Mouse (Mus musculus) heart, embryonic 11.5 days (tissue): ENCODE data around the gene Ptcd2. TPM values are rescaled to one million over a fixed set of nuclear protein-coding genes. Genes with fewer than 3 reads are reported as not detected.
A peak's percentile ranks its signal among the peaks of the same experiment; 100 is the strongest.

Experiments used
- ATAC-seq: fragments of 200-750 bp; cut with Nextera tagmentation; replicated peaks from 2 replicates; pipeline ENCODE4 v1.8.0; 2017; ENCODE audit warnings: moderate library complexity; ENCODE audit not compliant: insufficient number of reproducible peaks, low FRiP score, low TSS enrichment
- H3K27ac ChIP-seq: fragments of 300-500 bp; sonication (generic); 2 replicates; pipeline ENCODE4 v1.5.1; 2014; ENCODE audit warnings: mild to moderate bottlenecking, low read depth, low read length
- H3K27me3 ChIP-seq: fragments of 300-500 bp; sonication (generic); 2 replicates; pipeline ENCODE4 v1.6.1; 2014; ENCODE audit warnings: mild to moderate bottlenecking, low read length, mixed read lengths; ENCODE audit not compliant: control insufficient read depth, insufficient read depth
- H3K36me3 ChIP-seq: fragments of 300-500 bp; sonication (generic); 2 replicates; pipeline ENCODE4 v1.6.1; 2014; ENCODE audit warnings: mild to moderate bottlenecking, low read length, moderate library complexity, mixed read lengths; ENCODE audit not compliant: control insufficient read depth, insufficient read depth
- H3K4me1 ChIP-seq: fragments of 300-500 bp; sonication (generic); 2 replicates; pipeline ENCODE4 v1.6.1; 2014; ENCODE audit warnings: low read length; ENCODE audit not compliant: control insufficient read depth, insufficient read depth
- H3K4me2 ChIP-seq: fragments of 300-500 bp; sonication (generic); 2 replicates; pipeline ENCODE4 v1.6.1; 2014; ENCODE audit warnings: mild to moderate bottlenecking, moderate library complexity
- H3K4me3 ChIP-seq: fragments of 300-500 bp; sonication (generic); 2 replicates; pipeline ENCODE4 v1.5.1; 2014; ENCODE audit warnings: low read depth, low read length
- H3K9ac ChIP-seq: fragments of 300-500 bp; sonication (generic); 2 replicates; pipeline ENCODE4 v1.6.1; 2014; ENCODE audit warnings: mild to moderate bottlenecking, low read depth, low read length, moderate library complexity
- H3K9me3 ChIP-seq: fragments of 300-500 bp; sonication (generic); replicated peaks from 2 replicates; pipeline ENCODE4 v1.6.1; 2016; ENCODE audit warnings: low read length; ENCODE audit not compliant: control insufficient read depth
- WGBS: fragments of 180-500 bp; shearing (Covaris S2); extraction: QIAGEN DNeasy Blood & Tissue Kit; methylation state at CpG from one replicate; pipeline ENCODE4 v1.1.7; 2014; ENCODE audit not compliant: insufficient replicate concordance; 5-methylcytosine and 5-hydroxymethylcytosine counted together
- polyA plus RNA-seq: library from polyadenylated mRNA; unstranded; fragments of >200 nt; fragmentation: Nextera tagmentation; extraction: Ambion mirVana; gene quantifications from 2 replicates; pipeline ENCODE4 v1.2.1, GENCODE M21; 2014

Ptcd2 gene
- polyA plus RNA-seq, 1 experiment from 2014 or later, result 57.0 TPM

GRCm38 (mm10) chr13:99363866-99364265, 19.4 kb upstream of the Ptcd2 start:
- Histone ChIP-seq H3K9ac (no peak overlapping the region), H3K4me3 (no peak overlapping the region), H3K4me1 (peaks cover 11% of the 10 kb centered on the region), H3K4me2 (no peak overlapping the region), H3K27ac (no peak overlapping the region), H3K9me3 (no peaks in the 10 kb centered on the region), H3K36me3 (0 out of 2 replicates have a peak, but pooled peaks cover under 1% of the 10 kb centered on the region), H3K27me3 (no peaks in the 10 kb centered on the region)
- no peak for ATAC-seq
- WGBS, result 38% methylated on average over 4 of the region's 4 CpGs

- Histone ChIP-seq H3K36me3 (0 out of 2 replicates have a peak, but pooled peaks cover 3% of the 10 kb centered on the region), H3K9me3 (no peaks in the 10 kb centered on the region), H3K9ac (no peak overlapping the region), H3K4me2 (no peak overlapping the region), H3K4me1 (peaks cover 7% of the 10 kb centered on the region), H3K27ac (no peak overlapping the region), H3K27me3 (no peaks in the 10 kb centered on the region), H3K4me3 (no peak overlapping the region)
- no peak for ATAC-seq
- WGBS, result 91% methylated on average over 14 of the region's 14 CpGs
Measured at GRCm38 (mm10) chr13:99358921-99359320, 14.4 kb upstream of the Ptcd2 start.

- no peak overlapping the region for H3K27ac ChIP-seq
- WGBS, result 57% methylated on average over 9 of the region's 9 CpGs
- H3K36me3 ChIP-seq, result 0 out of 2 replicates have a peak, but pooled peaks cover 3% of the 10 kb centered on the region
- H3K4me2 ChIP-seq, result no peak overlapping the region
- no peaks in the 10 kb centered on the region for H3K4me1 ChIP-seq
- ATAC-seq, result no peak
- no peaks in the 10 kb centered on the region for H3K27me3 ChIP-seq
- no peak overlapping the region for H3K4me3 ChIP-seq
- H3K9ac ChIP-seq, result no peak overlapping the region
- H3K9me3 ChIP-seq, result no peaks in the 10 kb centered on the region
Measured at GRCm38 (mm10) chr13:99356428-99357265, 12.1 kb upstream of the Ptcd2 start.

GRCm38 (mm10) chr13:99355861-99356260, 11.4 kb upstream of the Ptcd2 start:
- H3K4me3 ChIP-seq, result no peak overlapping the region
- no peaks in the 10 kb centered on the region for H3K9me3 ChIP-seq
- no peak for ATAC-seq
- H3K4me1 ChIP-seq, result no peaks in the 10 kb centered on the region
- no peak overlapping the region for H3K9ac ChIP-seq
- no peaks in the 10 kb centered on the region for H3K27me3 ChIP-seq
- no peak overlapping the region for H3K27ac ChIP-seq
- no peak overlapping the region for H3K4me2 ChIP-seq
- WGBS, result 65% methylated on average over 7 of the region's 7 CpGs
- 0 out of 2 replicates have a peak, but pooled peaks cover 5% of the 10 kb centered on the region for H3K36me3 ChIP-seq

GRCm38 (mm10) chr13:99355072-99355471, 10.6 kb upstream of the Ptcd2 start:
- no peak overlapping the region for H3K4me3 ChIP-seq
- no peaks in the 10 kb centered on the region for H3K4me1 ChIP-seq
- no peak overlapping the region for H3K27ac ChIP-seq
- H3K36me3 ChIP-seq, result 0 out of 2 replicates have a peak, but pooled peaks cover 6% of the 10 kb centered on the region
- WGBS, result 82% methylated on average over 6 of the region's 6 CpGs
- H3K4me2 ChIP-seq, result no peak overlapping the region
- no peak for ATAC-seq
- H3K9me3 ChIP-seq, result no peaks in the 10 kb centered on the region
- 0 out of 2 replicates have a peak overlapping the region, but pooled peaks have one; percentile 30 for H3K9ac ChIP-seq
- H3K27me3 ChIP-seq, result no peaks in the 10 kb centered on the region

- Histone ChIP-seq H3K9ac (peak overlapping the region; percentile 65), H3K27me3 (no peaks in the 10 kb centered on the region), H3K4me3 (peak overlapping the region; percentile 40), H3K4me1 (no peaks in the 10 kb centered on the region), H3K27ac (peak overlapping the region; percentile 30; the same call in 1 of the 2 replicates), H3K9me3 (no peaks in the 10 kb centered on the region), H3K36me3 (0 out of 2 replicates have a peak, but pooled peaks cover 3% of the 10 kb centered on the region), H3K4me2 (peak overlapping the region; percentile 65)
- 19% methylated on average over 7 of the region's 7 CpGs for WGBS
- no peak for ATAC-seq
Measured at GRCm38 (mm10) chr13:99353490-99353851, 9.0 kb upstream of the Ptcd2 start.

- Histone ChIP-seq H3K4me2 (peak overlapping the region; percentile 65), H3K9me3 (no peaks in the 10 kb centered on the region), H3K36me3 (0 out of 2 replicates have a peak, but pooled peaks cover 6% of the 10 kb centered on the region), H3K4me1 (no peaks in the 10 kb centered on the region), H3K27ac (peak overlapping the region; percentile 30; the same call in 1 of the 2 replicates), H3K27me3 (no peaks in the 10 kb centered on the region), H3K9ac (peak overlapping the region; percentile 65), H3K4me3 (peak overlapping the region; percentile 40)
- 10% methylated on average over 28 of the region's 28 CpGs for WGBS
- peak; percentile 99 for ATAC-seq
Measured at GRCm38 (mm10) chr13:99352758-99353489, 8.4 kb upstream of the Ptcd2 start.

GRCm38 (mm10) chr13:99351596-99351995, 7.1 kb upstream of the Ptcd2 start:
- 75% methylated on average over 3 of the region's 3 CpGs for WGBS
- Histone ChIP-seq H3K27ac (no peak overlapping the region), H3K9me3 (no peaks in the 10 kb centered on the region), H3K36me3 (0 out of 2 replicates have a peak, but pooled peaks cover 6% of the 10 kb centered on the region), H3K4me2 (no peak overlapping the region), H3K27me3 (no peaks in the 10 kb centered on the region), H3K4me1 (no peaks in the 10 kb centered on the region), H3K9ac (no peak overlapping the region), H3K4me3 (no peak overlapping the region)
- no peak for ATAC-seq
